Mouse (Mus musculus): ENCODE data around the gene Rpl32.

The Rpl32 gene

DNA sequence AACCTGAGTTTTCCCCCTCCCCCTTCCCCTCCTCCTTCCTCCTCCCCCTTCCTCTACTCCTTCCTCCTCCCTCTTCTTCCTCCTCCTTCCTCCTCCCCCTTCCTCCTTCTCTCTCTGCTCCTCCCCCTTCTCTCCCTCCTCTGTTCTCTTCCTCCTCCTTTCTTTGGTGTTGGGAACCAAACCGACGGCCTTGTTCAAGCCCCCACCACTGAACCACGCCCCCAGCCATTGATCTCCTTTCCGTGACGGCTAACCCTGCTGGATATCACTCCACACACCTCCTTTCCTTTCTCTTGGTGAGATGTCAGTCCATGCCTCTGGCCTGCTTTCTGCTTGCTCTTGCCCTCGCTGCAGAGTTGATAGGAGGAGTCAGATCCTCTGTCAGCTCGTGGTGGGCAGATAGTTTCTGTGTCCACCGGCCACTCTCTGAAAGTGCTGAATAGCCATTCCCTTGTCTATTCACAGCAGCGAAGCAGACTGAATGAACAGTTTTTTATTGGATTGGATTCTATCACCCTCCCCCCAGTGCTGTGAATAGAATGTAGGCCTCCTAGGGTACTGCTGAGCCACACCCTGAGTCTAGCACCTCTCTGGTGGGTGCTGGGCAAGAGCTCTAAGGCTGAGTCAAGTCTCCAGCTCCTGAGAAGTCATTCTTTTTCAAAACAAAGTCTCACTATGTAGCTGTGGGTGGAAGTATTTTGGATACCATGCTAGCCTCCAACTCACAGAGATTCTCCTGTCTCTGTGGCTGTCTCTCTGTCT lies 46.4 kb downstream of the Rpl32 start, which contains the start of gene Tmem40:
Gene Tmem40, minus strand, starts transcription at position 416 of the 762 bp plus-strand sequence.
- no peak for DNase-seq

DNA sequence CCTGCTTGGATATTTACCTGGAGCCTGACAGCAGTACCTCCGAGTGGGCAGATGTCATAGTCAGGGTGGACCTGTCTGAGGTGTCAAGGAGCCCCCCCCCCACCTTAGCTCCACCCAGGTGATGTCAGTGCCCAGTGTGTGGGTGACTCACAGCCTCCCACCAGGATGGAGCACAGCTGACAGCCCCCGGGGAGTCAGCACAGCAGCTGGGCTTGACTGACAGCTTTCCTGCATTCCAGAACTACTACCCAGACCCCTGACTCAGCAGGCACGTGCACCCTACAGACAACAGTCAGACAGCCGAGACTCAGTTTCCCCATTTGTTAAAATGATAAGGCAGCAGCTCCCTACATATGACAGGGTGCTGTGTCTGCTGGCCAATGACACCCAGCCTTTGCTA lies 47.6 kb downstream of the Rpl32 start:
- no peak for DNase-seq

- DNase-seq = no peak
Observed at GRCm38 (mm10) chr6:115760137-115760536, 48.4 kb downstream of the Rpl32 start.

DNA sequence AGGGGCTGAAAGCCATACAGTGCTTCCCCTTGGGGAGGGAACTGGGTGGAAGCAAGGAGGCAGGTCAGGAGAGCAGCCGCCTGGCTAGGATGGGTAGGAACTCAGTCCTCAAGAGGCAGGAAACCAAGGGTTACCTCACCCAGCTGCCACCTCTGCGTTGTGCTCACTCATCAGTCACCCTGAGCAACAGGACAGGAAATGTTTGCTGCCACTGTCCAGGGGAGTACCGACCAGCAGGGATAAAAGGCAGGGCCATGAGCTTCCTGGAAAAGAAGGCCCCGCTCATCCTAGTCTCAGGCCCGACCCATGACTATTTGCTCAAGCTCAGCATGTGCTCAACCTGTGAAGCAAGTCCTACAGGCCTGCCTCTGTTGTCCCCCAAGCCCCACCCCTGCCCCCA lies 49.1 kb downstream of the Rpl32 start:
- no peak for DNase-seq

DNA sequence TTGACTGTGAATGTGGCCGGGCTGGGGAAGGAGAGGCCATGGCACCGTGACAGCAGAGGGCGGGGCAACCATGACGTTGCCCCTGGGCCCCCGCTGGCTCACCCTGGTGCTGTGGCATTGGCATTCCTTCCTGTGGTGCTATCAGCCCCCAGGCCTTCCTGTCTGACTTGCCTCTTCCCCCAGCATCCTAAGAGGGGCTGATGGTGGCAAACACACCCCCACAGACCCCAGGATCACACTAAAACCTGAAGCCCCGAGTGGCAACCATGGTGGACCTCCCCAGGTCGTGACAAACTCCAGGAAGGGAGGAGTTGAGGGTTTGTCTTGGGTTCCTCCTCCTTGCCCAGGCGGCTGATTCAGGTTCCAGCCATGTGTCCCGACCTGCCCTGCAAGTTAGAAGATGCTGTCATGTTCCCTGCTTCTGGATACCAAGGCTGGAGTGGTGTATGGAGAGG lies 49.5 kb downstream of the Rpl32 start:
- DNase-seq = peak in 1 of 2 experiments; percentile 15

DNA sequence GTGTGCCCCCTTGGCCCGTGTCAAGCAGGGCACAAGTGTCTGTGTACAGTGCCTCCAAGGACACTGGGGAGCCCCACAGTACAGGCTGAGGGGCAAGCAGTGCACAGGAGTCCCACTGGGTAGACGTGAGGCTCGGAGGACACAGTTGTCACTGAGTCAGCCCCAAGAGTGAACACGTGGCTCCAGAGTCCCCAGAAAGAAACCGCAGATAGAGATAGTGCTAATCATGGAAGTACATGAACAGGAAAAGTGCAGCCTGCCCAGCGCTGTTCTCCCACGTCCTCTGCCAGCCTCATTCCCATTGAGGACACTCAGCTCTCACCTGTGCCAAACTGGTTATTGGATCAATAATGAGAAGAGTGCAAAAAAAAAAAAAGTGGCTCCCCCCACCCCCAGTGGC lies 53.0 kb downstream of the Rpl32 start:
- DNase-seq = no peak
